Mouse (Mus musculus): ENCODE measurements around the gene Cfh.
A peak's percentile ranks its signal among the peaks of the same experiment; 100 is the strongest.
"Not testable (repeated sequence)": the region's sequence is repeated elsewhere in the genome, so short reads cannot be mapped to it uniquely, and the experiment has no call there.

The Cfh gene

GRCm38 (mm10) chr1:140183664-140184063 lies at the start of gene Cfh:
Gene Cfh, minus strand, starts transcription at chr1:140183764.
- DNase-seq (ENCODE audit: inconsistent age in 2 of 2, low spot score in 1 of 2): not testable (repeated sequence)

DNA sequence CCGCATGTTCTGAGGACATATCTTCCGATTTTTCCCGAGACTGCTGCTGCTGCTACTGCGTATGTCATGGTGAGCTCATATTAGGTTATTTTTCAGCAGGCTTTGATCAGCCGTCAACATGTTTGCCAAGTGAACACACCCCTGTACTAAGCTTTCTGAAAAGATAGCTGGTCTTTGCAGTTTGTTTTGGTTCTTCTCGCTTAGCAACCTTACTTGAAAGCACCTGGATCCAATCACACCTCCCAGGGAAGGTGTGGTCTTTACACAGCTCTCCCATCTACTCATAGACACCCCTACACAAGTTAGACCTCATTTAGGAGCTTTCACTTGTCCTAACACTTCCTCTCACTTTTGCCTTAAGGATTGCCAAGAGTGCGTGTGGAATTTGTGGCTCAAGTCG lies 43.1 kb upstream of the Cfh start:
- DNase-seq (ENCODE audit: inconsistent age in 2 of 2, low spot score in 1 of 2): no peak

- no peak for DNase-seq (ENCODE audit: inconsistent age in 2 of 2, low spot score in 1 of 2)
Measured at GRCm38 (mm10) chr1:140225221-140225620, 41.7 kb upstream of the Cfh start.

- DNase-seq (ENCODE audit: inconsistent age in 2 of 2, low spot score in 1 of 2): no peak
Measured at GRCm38 (mm10) chr1:140205329-140205728, 21.8 kb upstream of the Cfh start.

GRCm38 (mm10) chr1:140188500-140188899 lies 4.9 kb upstream of the Cfh start:
- DNase-seq (ENCODE audit: inconsistent age in 2 of 2, low spot score in 1 of 2): not testable (repeated sequence)

GRCm38 (mm10) chr1:140183208-140183607 lies 356 bp downstream of the Cfh start:
- DNase-seq (ENCODE audit: inconsistent age in 2 of 2, low spot score in 1 of 2): peak; percentile 23 to 66

GRCm38 (mm10) chr1:140180125-140180524 lies 3.4 kb downstream of the Cfh start:
- no peak for DNase-seq (ENCODE audit: inconsistent age in 2 of 2, low spot score in 1 of 2)

GRCm38 (mm10) chr1:140175442-140175841 lies 8.1 kb downstream of the Cfh start:
- no peak for DNase-seq (ENCODE audit: inconsistent age in 2 of 2, low spot score in 1 of 2)

DNA sequence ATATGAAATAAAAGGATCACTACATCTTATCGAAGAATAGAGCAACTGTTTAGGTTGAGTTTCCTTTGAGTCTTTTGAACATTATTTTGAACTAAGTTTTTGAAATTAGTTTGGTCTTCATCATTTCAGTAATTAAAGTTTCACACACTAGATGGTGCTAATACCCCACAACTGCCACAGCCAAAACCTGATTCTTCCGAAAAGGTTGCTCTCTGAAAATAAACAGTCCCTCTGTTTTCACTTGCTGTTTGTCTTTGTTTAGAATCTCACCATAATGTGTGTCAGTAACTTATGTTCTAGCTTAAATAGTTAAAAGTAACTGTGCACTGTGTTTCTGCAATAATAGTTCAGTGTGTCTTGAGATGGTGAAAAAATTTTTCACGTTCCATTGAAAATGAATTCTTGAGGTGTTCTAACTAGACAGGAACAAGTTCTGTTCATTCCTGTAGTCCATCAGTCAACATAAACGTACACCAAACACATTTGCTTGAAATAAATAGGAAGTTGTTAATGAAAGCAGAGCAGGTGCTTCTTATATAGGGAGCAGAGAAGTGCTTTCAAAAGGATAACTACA lies 11.9 kb downstream of the Cfh start:
- DNase-seq (ENCODE audit: inconsistent age in 2 of 2, low spot score in 1 of 2): peak in 1 of 2 experiments; percentile 56

DNA sequence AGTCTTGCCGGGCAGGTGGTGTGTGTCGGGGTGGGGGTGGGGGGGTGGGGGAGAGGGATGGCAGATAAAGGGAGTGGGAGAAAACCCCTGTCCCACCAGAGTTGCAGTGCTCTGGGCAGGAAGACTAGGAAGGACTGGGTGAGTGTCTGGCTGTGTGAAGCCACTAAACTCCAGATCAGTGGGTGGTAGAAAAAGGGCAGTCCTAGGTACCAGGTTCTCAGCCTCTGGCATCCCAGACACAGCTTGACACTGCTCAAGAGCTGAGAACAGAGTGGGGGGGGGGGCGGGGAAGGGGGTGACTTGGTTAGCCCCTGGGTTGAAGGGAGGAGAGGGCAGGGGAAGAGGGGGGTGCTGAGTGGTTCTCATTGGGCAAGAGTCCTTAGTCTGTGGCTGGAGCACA lies 24.6 kb downstream of the Cfh start:
- DNase-seq (ENCODE audit: inconsistent age in 2 of 2, low spot score in 1 of 2): no peak

DNA sequence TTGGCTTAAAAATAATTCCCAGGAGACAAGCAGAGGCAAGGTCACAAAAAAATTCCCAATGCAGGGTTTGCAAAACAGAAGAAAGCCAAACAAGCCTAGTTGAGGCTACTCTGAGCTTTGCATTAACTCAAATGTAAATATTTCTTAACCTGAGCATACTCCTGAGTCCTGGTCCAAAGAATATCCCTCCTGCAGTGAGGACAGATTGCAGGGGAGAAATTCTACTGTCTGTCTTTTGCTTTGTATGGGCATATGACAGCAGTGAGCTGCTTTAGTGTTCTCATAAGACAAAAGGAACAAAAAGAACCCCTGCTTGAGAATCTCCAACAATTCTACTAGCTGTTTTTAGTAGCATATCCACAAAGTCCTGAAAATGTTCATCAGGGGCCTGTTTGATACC lies 114.1 kb downstream of the Cfh start:
- DNase-seq (ENCODE audit: inconsistent age in 2 of 2, low spot score in 1 of 2): no peak
